Mouse (Mus musculus): Measurements from ENCODE around the gene Ppp3ca. TPM values are rescaled to one million over a fixed set of nuclear protein-coding genes. Genes with fewer than 3 reads are reported as not detected.

The Ppp3ca gene
- polyA plus RNA-seq, 1 experiment from 2014 or later = 60.8 TPM

DNA sequence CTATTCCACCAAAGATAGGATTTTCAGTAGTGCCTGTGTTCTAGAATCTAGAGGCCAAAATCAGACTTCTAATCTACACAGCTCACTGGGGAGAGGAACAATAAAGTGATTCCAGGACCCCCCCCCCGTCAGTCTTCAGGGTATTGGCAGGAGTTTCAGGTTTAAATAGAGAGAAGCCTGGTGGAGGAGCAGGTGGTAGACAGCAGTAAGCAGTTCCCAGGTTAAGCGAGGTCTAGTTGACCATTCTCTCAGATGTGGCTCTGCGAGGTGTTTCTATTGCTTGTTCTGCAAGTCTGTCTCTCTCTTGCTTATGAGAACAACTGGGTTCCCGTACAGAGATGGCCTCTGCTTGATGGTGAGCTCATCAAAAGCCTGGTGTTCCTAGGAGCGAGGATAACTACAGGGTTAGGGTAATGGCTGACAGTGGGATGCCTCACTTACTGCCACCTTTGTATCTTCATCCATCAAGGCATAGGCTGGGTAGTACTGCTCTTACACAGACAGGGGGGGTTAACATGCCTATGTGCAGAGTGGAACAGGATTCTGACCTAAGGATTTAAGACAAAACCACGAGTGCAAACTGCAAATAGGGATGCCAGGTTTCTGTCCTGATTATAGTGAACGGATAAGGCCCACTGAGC lies 204.0 kb downstream of the Ppp3ca start:
- Histone ChIP-seq H3K4me3 (no peak overlapping the region), H3K27ac (no peak overlapping the region), H3K9me3 (no peaks in the 10 kb centered on the region), H3K27me3 (no peaks in the 10 kb centered on the region), H3K4me2 (no peak overlapping the region), H3K36me3 (no peaks in the 10 kb centered on the region), H3K9ac (no peak overlapping the region), H3K4me1 (peaks cover 16% of the 10 kb centered on the region)
- no peak for ATAC-seq (ENCODE audit: insufficient number of reproducible peaks, low FRiP score, low TSS enrichment, low read depth)
- WGBS = 83% methylated on average over 7 of the region's 7 CpGs

DNA sequence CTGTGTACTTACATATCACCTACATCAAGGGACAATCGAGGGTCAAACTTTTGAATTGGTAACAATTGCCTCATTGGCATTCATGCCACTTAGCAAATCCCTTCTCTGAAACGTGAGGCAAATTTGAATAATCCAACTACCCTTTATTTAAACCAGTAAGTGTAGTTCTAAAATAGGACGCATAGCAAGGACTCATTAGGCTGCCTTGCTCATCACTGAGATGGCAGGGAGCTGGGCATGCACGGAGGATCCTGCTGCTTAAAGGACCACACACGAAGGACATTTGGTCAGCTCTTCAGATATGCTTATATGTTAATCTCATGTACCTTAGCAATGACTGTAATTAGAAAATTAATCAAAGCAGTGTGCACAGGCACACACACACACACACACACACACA lies 204.6 kb downstream of the Ppp3ca start:
- Histone ChIP-seq H3K9ac (no peak overlapping the region), H3K4me3 (no peak overlapping the region), H3K4me2 (no peak overlapping the region), H3K27ac (no peak overlapping the region), H3K4me1 (peaks cover 16% of the 10 kb centered on the region), H3K27me3 (no peaks in the 10 kb centered on the region), H3K36me3 (no peaks in the 10 kb centered on the region), H3K9me3 (no peaks in the 10 kb centered on the region)
- WGBS = 73% methylated on average over 5 of the region's 5 CpGs
- no peak for ATAC-seq (ENCODE audit: insufficient number of reproducible peaks, low FRiP score, low TSS enrichment, low read depth)

- ATAC-seq (ENCODE audit: insufficient number of reproducible peaks, low FRiP score, low TSS enrichment, low read depth) = no peak
- no peaks in the 10 kb centered on the region; the same call in 1 of the 2 replicates for H3K36me3 ChIP-seq
- H3K27me3 ChIP-seq = no peaks in the 10 kb centered on the region
- no peaks in the 10 kb centered on the region for H3K9me3 ChIP-seq
- 80% methylated on average over 9 of the region's 9 CpGs for WGBS
- H3K27ac ChIP-seq = no peak overlapping the region
- no peak overlapping the region for H3K4me3 ChIP-seq
- H3K9ac ChIP-seq = no peak overlapping the region
- no peak overlapping the region for H3K4me2 ChIP-seq
- no peaks in the 10 kb centered on the region for H3K4me1 ChIP-seq
Measured at GRCm38 (mm10) chr3:136887741-136888140, 217.8 kb downstream of the Ppp3ca start.

DNA sequence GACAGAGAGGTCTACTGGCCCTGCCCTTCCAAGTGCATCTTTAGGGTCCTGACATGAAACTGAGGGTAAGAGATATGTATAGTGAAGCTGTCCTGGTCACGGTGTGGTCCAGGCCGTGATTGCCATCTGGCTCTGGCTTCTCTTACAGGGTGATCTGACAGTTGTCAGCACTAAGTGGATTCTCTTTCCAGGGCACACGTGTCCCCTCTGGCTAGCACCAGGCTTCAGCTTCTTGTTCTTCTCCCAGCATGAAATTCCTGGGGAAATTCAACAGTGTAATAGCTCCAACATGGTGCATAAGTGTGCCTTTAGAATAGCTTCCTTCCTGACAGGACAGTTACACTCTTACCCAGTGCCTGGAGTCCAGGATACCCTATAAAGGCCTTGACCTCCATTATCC lies 222.2 kb downstream of the Ppp3ca start:
- no peaks in the 10 kb centered on the region for H3K9me3 ChIP-seq
- H3K4me3 ChIP-seq = no peak overlapping the region
- WGBS = 69% methylated on average over 3 of the region's 3 CpGs
- no peak overlapping the region for H3K27ac ChIP-seq
- H3K36me3 ChIP-seq = peaks cover 3% of the 10 kb centered on the region; the same call in 1 of the 2 replicates
- no peaks in the 10 kb centered on the region for H3K4me1 ChIP-seq
- H3K4me2 ChIP-seq = no peak overlapping the region
- ATAC-seq (ENCODE audit: insufficient number of reproducible peaks, low FRiP score, low TSS enrichment, low read depth) = no peak
- H3K27me3 ChIP-seq = no peaks in the 10 kb centered on the region
- no peak overlapping the region for H3K9ac ChIP-seq

- no peak overlapping the region for H3K27ac ChIP-seq
- H3K4me3 ChIP-seq = no peak overlapping the region
- ATAC-seq (ENCODE audit: insufficient number of reproducible peaks, low FRiP score, low TSS enrichment, low read depth) = no peak
- no peaks in the 10 kb centered on the region for H3K27me3 ChIP-seq
- WGBS = 89% methylated on average over 18 of the region's 18 CpGs
- H3K9ac ChIP-seq = no peak overlapping the region
- H3K36me3 ChIP-seq = peaks cover 3% of the 10 kb centered on the region; the same call in 1 of the 2 replicates
- H3K4me1 ChIP-seq = no peaks in the 10 kb centered on the region
- no peak overlapping the region for H3K4me2 ChIP-seq
- no peaks in the 10 kb centered on the region for H3K9me3 ChIP-seq
Measured at GRCm38 (mm10) chr3:136893596-136894402, 223.9 kb downstream of the Ppp3ca start.

DNA sequence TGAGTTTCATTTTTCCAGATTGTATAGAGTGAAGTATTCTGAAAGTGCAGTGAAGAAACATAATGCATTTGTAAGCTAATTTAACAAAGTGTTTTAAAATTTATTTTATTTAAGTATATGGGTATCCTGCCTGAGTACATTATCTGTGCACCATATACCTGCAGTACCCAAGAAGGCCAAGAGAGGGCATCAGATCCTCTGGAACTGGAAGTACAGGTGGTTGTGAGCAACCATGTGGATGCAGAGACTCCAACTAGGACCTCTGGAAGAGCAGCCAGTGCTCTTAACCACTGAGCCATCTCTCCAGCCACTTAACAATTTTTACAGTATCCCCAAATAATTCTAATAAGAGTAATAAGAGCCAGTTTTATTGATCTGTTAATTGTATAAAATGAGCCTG lies 225.6 kb downstream of the Ppp3ca start:
- no peak overlapping the region for H3K9ac ChIP-seq
- no peaks in the 10 kb centered on the region for H3K4me1 ChIP-seq
- no peaks in the 10 kb centered on the region for H3K27me3 ChIP-seq
- H3K27ac ChIP-seq = no peak overlapping the region
- H3K36me3 ChIP-seq = peaks cover 3% of the 10 kb centered on the region; the same call in 1 of the 2 replicates
- no peak for ATAC-seq (ENCODE audit: insufficient number of reproducible peaks, low FRiP score, low TSS enrichment, low read depth)
- H3K9me3 ChIP-seq = no peaks in the 10 kb centered on the region
- no peak overlapping the region for H3K4me3 ChIP-seq
- no peak overlapping the region for H3K4me2 ChIP-seq

DNA sequence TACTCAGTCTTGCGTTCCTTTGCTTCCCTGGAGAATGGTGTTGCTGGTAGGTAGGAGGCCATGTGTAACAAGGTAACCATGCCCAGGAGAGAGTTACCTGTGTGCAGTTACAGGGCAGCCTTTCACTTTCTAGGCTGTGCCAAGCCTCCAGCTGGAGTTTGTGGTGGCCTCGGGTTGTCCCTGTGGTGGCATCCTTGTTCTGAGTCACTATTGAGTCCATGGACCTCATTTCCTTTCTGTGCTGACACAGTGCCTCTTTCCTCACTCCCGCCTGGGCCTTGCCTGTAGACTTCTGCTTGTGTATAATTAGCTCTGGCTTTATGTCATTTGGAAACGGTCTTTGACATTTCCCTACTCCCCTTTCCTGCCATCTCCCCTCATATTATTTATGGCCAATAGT lies 226.4 kb downstream of the Ppp3ca start:
- WGBS = 80% methylated on average over 4 of the region's 4 CpGs

DNA sequence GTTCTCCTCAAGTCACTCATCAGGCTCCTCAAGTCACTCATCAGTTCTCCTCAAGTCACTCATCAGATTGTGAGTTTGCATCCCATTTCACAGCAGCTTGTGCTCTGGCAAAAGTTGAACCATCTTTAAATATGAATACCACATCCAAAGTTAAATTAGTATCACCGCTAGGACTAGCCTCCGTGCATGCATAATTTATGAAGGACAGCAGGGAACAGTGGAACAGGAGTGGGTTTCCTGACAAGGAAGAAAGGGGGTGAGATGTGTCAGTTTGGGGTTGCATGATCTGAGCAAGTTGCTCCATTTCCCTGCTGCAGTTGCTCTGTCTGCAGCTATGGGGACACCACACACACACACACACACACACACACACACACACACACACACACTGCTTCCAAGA lies 229.8 kb downstream of the Ppp3ca start:
- Histone ChIP-seq H3K27ac (no peak overlapping the region), H3K4me3 (no peak overlapping the region), H3K4me2 (no peak overlapping the region), H3K4me1 (no peaks in the 10 kb centered on the region), H3K9ac (no peak overlapping the region), H3K36me3 (peaks cover 16% of the 10 kb centered on the region; the same call in 1 of the 2 replicates), H3K27me3 (no peaks in the 10 kb centered on the region), H3K9me3 (no peaks in the 10 kb centered on the region)
- ATAC-seq (ENCODE audit: insufficient number of reproducible peaks, low FRiP score, low TSS enrichment, low read depth) = no peak
- WGBS = 81% methylated on average over 2 of the region's 2 CpGs

More for the DNA sequence above, 226.4 kb downstream of the Ppp3ca start:
- Histone ChIP-seq H3K9me3 (no peaks in the 10 kb centered on the region), H3K27ac (no peak overlapping the region), H3K9ac (no peak overlapping the region), H3K36me3 (peaks cover 3% of the 10 kb centered on the region; the same call in 1 of the 2 replicates), H3K4me1 (no peaks in the 10 kb centered on the region), H3K4me3 (no peak overlapping the region), H3K27me3 (no peaks in the 10 kb centered on the region), H3K4me2 (no peak overlapping the region)
- no peak for ATAC-seq (ENCODE audit: insufficient number of reproducible peaks, low FRiP score, low TSS enrichment, low read depth)

GRCm38 (mm10) chr3:136900986-136901385 lies 231.1 kb downstream of the Ppp3ca start:
- no peak for ATAC-seq (ENCODE audit: insufficient number of reproducible peaks, low FRiP score, low TSS enrichment, low read depth)
- Histone ChIP-seq H3K4me3 (no peak overlapping the region), H3K27me3 (no peaks in the 10 kb centered on the region), H3K4me2 (no peak overlapping the region), H3K27ac (no peak overlapping the region), H3K9me3 (no peaks in the 10 kb centered on the region), H3K4me1 (no peaks in the 10 kb centered on the region), H3K9ac (no peak overlapping the region), H3K36me3 (peaks cover 16% of the 10 kb centered on the region; the same call in 1 of the 2 replicates)
- WGBS = 81% methylated on average over 6 of the region's 6 CpGs

GRCm38 (mm10) chr3:136902776-136903175 lies 232.9 kb downstream of the Ppp3ca start:
- ATAC-seq (ENCODE audit: insufficient number of reproducible peaks, low FRiP score, low TSS enrichment, low read depth) = no peak
- H3K9me3 ChIP-seq = no peaks in the 10 kb centered on the region
- 93% methylated on average over 18 of the region's 18 CpGs for WGBS
- no peaks in the 10 kb centered on the region for H3K4me1 ChIP-seq
- H3K4me3 ChIP-seq = no peak overlapping the region
- no peaks in the 10 kb centered on the region for H3K27me3 ChIP-seq
- H3K36me3 ChIP-seq = peaks cover 14% of the 10 kb centered on the region; the same call in 1 of the 2 replicates
- H3K9ac ChIP-seq = no peak overlapping the region
- no peak overlapping the region for H3K4me2 ChIP-seq
- H3K27ac ChIP-seq = no peak overlapping the region

DNA sequence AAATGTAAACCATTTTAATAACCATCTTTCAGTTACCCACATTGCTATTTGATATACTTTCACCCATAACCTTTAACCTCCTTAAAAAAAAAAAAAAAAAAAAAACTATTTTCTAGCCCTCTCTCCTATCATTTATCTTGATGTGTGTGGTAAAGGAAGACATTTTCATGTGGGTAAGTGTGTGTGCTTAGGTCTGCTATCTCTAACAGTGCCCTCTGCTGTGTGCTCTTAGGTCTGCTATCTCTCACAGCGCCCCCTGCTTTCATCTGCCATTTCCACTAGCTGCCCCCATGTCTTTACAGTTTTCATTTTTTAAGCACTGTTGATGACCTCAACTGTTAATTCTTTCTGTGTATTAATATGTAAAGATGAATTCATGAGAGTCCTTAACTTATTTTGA lies 235.7 kb downstream of the Ppp3ca start:
- H3K9me3 ChIP-seq = no peaks in the 10 kb centered on the region
- no peaks in the 10 kb centered on the region for H3K27me3 ChIP-seq
- H3K9ac ChIP-seq = no peak overlapping the region
- H3K4me2 ChIP-seq = no peak overlapping the region
- H3K4me1 ChIP-seq = 0 out of 2 replicates have a peak, but pooled peaks cover 3% of the 10 kb centered on the region
- ATAC-seq (ENCODE audit: insufficient number of reproducible peaks, low FRiP score, low TSS enrichment, low read depth) = no peak
- H3K36me3 ChIP-seq = peaks cover 23% of the 10 kb centered on the region
- H3K4me3 ChIP-seq = no peak overlapping the region
- WGBS = 75% methylated on average over 1 of the region's 1 CpGs
- no peak overlapping the region for H3K27ac ChIP-seq

DNA sequence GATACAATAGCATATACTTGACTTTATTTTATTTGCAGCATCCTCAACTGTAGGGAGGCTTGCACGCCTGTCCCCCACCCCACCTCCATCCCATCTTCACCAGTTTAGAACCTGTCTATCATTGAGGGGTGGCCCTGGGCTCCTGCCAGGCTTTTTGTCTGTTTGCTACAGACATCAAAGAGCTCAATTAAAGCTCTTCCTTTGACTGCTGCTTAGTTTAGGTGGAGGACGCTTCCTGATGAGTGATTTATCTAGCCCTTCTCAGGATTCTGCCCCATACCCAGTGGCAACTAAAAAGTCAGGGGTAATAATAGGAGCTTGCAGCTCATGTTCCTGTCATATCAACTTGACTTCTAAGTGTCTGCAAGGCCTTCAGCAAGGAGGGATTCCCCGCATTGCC lies 239.6 kb downstream of the Ppp3ca start:
- H3K9ac ChIP-seq = no peak overlapping the region
- no peaks in the 10 kb centered on the region for H3K9me3 ChIP-seq
- 55% methylated on average over 3 of the region's 3 CpGs for WGBS
- no peak overlapping the region for H3K27ac ChIP-seq
- no peak overlapping the region for H3K4me2 ChIP-seq
- no peak overlapping the region for H3K4me3 ChIP-seq
- peaks cover 14% of the 10 kb centered on the region for H3K36me3 ChIP-seq
- H3K4me1 ChIP-seq = 0 out of 2 replicates have a peak, but pooled peaks cover 9% of the 10 kb centered on the region
- H3K27me3 ChIP-seq = no peaks in the 10 kb centered on the region
- no peak for ATAC-seq (ENCODE audit: insufficient number of reproducible peaks, low FRiP score, low TSS enrichment, low read depth)

All from limb, embryonic 15.5 days (tissue).